Mouse (Mus musculus): ENCODE results near the gene Cnn3. TPM values are rescaled to one million over a fixed set of nuclear protein-coding genes. Genes with fewer than 3 reads are reported as not detected.

Cnn3 gene
- 412 and 494 TPM in 2 replicates for polyA plus RNA-seq (2012; rRNA removed)

- peak; percentile 98 for DNase-seq (ENCODE audit: low read depth)
- TF ChIP-seq POLR2A (IDR thresholded peaks at IDR 0.05; ENCODE audit: borderline replicate concordance, extremely low read depth, insufficient read depth, insufficient read length, poor library complexity, severe bottlenecking) (peak; percentile 97), CTCF (IDR thresholded peaks at IDR 0.05; ENCODE audit: borderline replicate concordance, extremely low read depth, insufficient read depth, insufficient read length) (no peak)
These were observed at the start of gene Cnn3 for GRCm38 (mm10) chr3:121425861-121426620. Gene Cnn3, plus strand, starts transcription at chr3:121426497.

- TF ChIP-seq POLR2A (IDR thresholded peaks at IDR 0.05; ENCODE audit: borderline replicate concordance, extremely low read depth, insufficient read depth, insufficient read length, poor library complexity, severe bottlenecking), result no peak
- no peak for TF ChIP-seq CTCF (IDR thresholded peaks at IDR 0.05; ENCODE audit: borderline replicate concordance, extremely low read depth, insufficient read depth, insufficient read length)
- no peak for DNase-seq (ENCODE audit: low read depth)
These were observed 47.3 kb upstream of the Cnn3 start for GRCm38 (mm10) chr3:121378708-121379612.

GRCm38 (mm10) chr3:121379699-121380098 lies 46.6 kb upstream of the Cnn3 start:
- TF ChIP-seq POLR2A (IDR thresholded peaks at IDR 0.05; ENCODE audit: borderline replicate concordance, extremely low read depth, insufficient read depth, insufficient read length, poor library complexity, severe bottlenecking), result no peak
- no peak for DNase-seq (ENCODE audit: low read depth)

GRCm38 (mm10) chr3:121387471-121388009 lies 38.8 kb upstream of the Cnn3 start:
- no peak for TF ChIP-seq CTCF (IDR thresholded peaks at IDR 0.05; ENCODE audit: borderline replicate concordance, extremely low read depth, insufficient read depth, insufficient read length)
- no peak for TF ChIP-seq POLR2A (IDR thresholded peaks at IDR 0.05; ENCODE audit: borderline replicate concordance, extremely low read depth, insufficient read depth, insufficient read length, poor library complexity, severe bottlenecking)
- DNase-seq (ENCODE audit: low read depth), result no peak

- no peak for TF ChIP-seq CTCF (IDR thresholded peaks at IDR 0.05; ENCODE audit: borderline replicate concordance, extremely low read depth, insufficient read depth, insufficient read length)
- no peak for TF ChIP-seq POLR2A (IDR thresholded peaks at IDR 0.05; ENCODE audit: borderline replicate concordance, extremely low read depth, insufficient read depth, insufficient read length, poor library complexity, severe bottlenecking)
- DNase-seq (ENCODE audit: low read depth), result no peak
These were observed 36.9 kb upstream of the Cnn3 start for GRCm38 (mm10) chr3:121389366-121389765.

GRCm38 (mm10) chr3:121389860-121390530 lies 36.3 kb upstream of the Cnn3 start:
- peak; percentile 88 for DNase-seq (ENCODE audit: low read depth)
- TF ChIP-seq CTCF (IDR thresholded peaks at IDR 0.05; ENCODE audit: borderline replicate concordance, extremely low read depth, insufficient read depth, insufficient read length), result no peak
- no peak for TF ChIP-seq POLR2A (IDR thresholded peaks at IDR 0.05; ENCODE audit: borderline replicate concordance, extremely low read depth, insufficient read depth, insufficient read length, poor library complexity, severe bottlenecking)

GRCm38 (mm10) chr3:121390724-121391123 lies 35.6 kb upstream of the Cnn3 start:
- peak; percentile 40 for DNase-seq (ENCODE audit: low read depth)
- TF ChIP-seq POLR2A (IDR thresholded peaks at IDR 0.05; ENCODE audit: borderline replicate concordance, extremely low read depth, insufficient read depth, insufficient read length, poor library complexity, severe bottlenecking), result no peak

GRCm38 (mm10) chr3:121395588-121396295 lies 30.6 kb upstream of the Cnn3 start:
- no peak for TF ChIP-seq POLR2A (IDR thresholded peaks at IDR 0.05; ENCODE audit: borderline replicate concordance, extremely low read depth, insufficient read depth, insufficient read length, poor library complexity, severe bottlenecking)
- TF ChIP-seq CTCF (IDR thresholded peaks at IDR 0.05; ENCODE audit: borderline replicate concordance, extremely low read depth, insufficient read depth, insufficient read length), result no peak
- no peak for DNase-seq (ENCODE audit: low read depth)

GRCm38 (mm10) chr3:121396561-121396960 lies 29.7 kb upstream of the Cnn3 start:
- DNase-seq (ENCODE audit: low read depth), result no peak
- TF ChIP-seq POLR2A (IDR thresholded peaks at IDR 0.05; ENCODE audit: borderline replicate concordance, extremely low read depth, insufficient read depth, insufficient read length, poor library complexity, severe bottlenecking), result no peak

GRCm38 (mm10) chr3:121397007-121397406 lies 29.3 kb upstream of the Cnn3 start:
- TF ChIP-seq POLR2A (IDR thresholded peaks at IDR 0.05; ENCODE audit: borderline replicate concordance, extremely low read depth, insufficient read depth, insufficient read length, poor library complexity, severe bottlenecking) (no peak), CTCF (IDR thresholded peaks at IDR 0.05; ENCODE audit: borderline replicate concordance, extremely low read depth, insufficient read depth, insufficient read length) (no peak)
- no peak for DNase-seq (ENCODE audit: low read depth)
